Mouse (Mus musculus) bone marrow macrophage, adult 2 months (primary cell): Measurements from ENCODE around the gene Camsap2. TPM values are rescaled to one million over a fixed set of nuclear protein-coding genes. Genes with fewer than 3 reads are reported as not detected.

Source experiments
- H3K27ac ChIP-seq: 2 replicates; pipeline ENCODE4 v1.5.1; 2012; ENCODE audit warnings: low read depth, low read length; ENCODE audit not compliant: insufficient read depth
- H3K4me1 ChIP-seq: 2 replicates; pipeline ENCODE4 v1.6.1; 2012; ENCODE audit warnings: low read length; ENCODE audit not compliant: control insufficient read depth, insufficient read depth
- H3K4me3 ChIP-seq: 2 replicates; pipeline ENCODE4 v1.5.1; 2012; ENCODE audit warnings: mild to moderate bottlenecking, low read length, moderate library complexity; ENCODE audit not compliant: insufficient read depth
- CTCF ChIP-seq: IDR thresholded peaks from 2 replicates; pipeline ENCODE4 v1.5.1; 2012; ENCODE audit warnings: low read depth, mild to moderate bottlenecking, low read length, moderate library complexity
- POLR2A ChIP-seq: IDR thresholded peaks from 2 replicates; pipeline ENCODE4 v1.6.1; 2012; ENCODE audit warnings: mild to moderate bottlenecking, low read depth, low read length, borderline replicate concordance
- polyA plus RNA-seq: library from polyadenylated mRNA; stranded (reverse); fragments of >200 nt; gene quantifications from 2 replicates; pipeline ENCODE4 v1.2.4, GENCODE M21; 2012; ENCODE audit not compliant: missing spikeins, insufficient read depth, insufficient read length

Camsap2 gene
- polyA plus RNA-seq, 1 experiment: 21.2 TPM

GRCm38 (mm10) chr1:136327638-136328037 lies 18.3 kb downstream of the Camsap2 start:
- no peak overlapping the region for H3K27ac ChIP-seq
- no peak for TF ChIP-seq CTCF
- no peak for TF ChIP-seq POLR2A
- H3K4me1 ChIP-seq: peaks cover 5% of the 10 kb centered on the region; the same call in 1 of the 2 replicates
- no peak overlapping the region for H3K4me3 ChIP-seq

- no peak for TF ChIP-seq CTCF
- TF ChIP-seq POLR2A: no peak
- no peak overlapping the region for H3K4me3 ChIP-seq
- no peak overlapping the region for H3K27ac ChIP-seq
- H3K4me1 ChIP-seq: peaks cover 5% of the 10 kb centered on the region; the same call in 1 of the 2 replicates
Observed at GRCm38 (mm10) chr1:136325933-136326332, 20.0 kb downstream of the Camsap2 start.

- Histone ChIP-seq H3K4me3 (no peak overlapping the region), H3K4me1 (0 out of 2 replicates have a peak, but pooled peaks cover 3% of the 10 kb centered on the region), H3K27ac (no peak overlapping the region)
- TF ChIP-seq POLR2A: no peak
- TF ChIP-seq CTCF: no peak
Observed at GRCm38 (mm10) chr1:136322331-136322730, 23.6 kb downstream of the Camsap2 start.

- H3K4me3 ChIP-seq: no peak overlapping the region
- no peak for TF ChIP-seq CTCF
- no peak for TF ChIP-seq POLR2A
- no peak overlapping the region for H3K27ac ChIP-seq
- no peaks in the 10 kb centered on the region for H3K4me1 ChIP-seq
Observed at GRCm38 (mm10) chr1:136316317-136316716, 29.6 kb downstream of the Camsap2 start.

GRCm38 (mm10) chr1:136309193-136309592 lies 36.7 kb downstream of the Camsap2 start:
- Histone ChIP-seq H3K4me3 (no peak overlapping the region), H3K27ac (no peak overlapping the region), H3K4me1 (no peaks in the 10 kb centered on the region; the same call in 1 of the 2 replicates)
- TF ChIP-seq CTCF (no peak), POLR2A (no peak)

GRCm38 (mm10) chr1:136306424-136306823 lies 39.5 kb downstream of the Camsap2 start:
- Histone ChIP-seq H3K4me1 (no peaks in the 10 kb centered on the region; the same call in 1 of the 2 replicates), H3K4me3 (no peak overlapping the region), H3K27ac (no peak overlapping the region)
- TF ChIP-seq CTCF: no peak
- no peak for TF ChIP-seq POLR2A

GRCm38 (mm10) chr1:136293961-136294360 lies 51.9 kb downstream of the Camsap2 start:
- TF ChIP-seq POLR2A: no peak
- no peak for TF ChIP-seq CTCF
- Histone ChIP-seq H3K27ac (no peak overlapping the region), H3K4me3 (no peak overlapping the region), H3K4me1 (no peaks in the 10 kb centered on the region)

- no peak for TF ChIP-seq POLR2A
- Histone ChIP-seq H3K27ac (no peak overlapping the region), H3K4me1 (no peaks in the 10 kb centered on the region), H3K4me3 (no peak overlapping the region)
Observed at GRCm38 (mm10) chr1:136289803-136290202, 56.1 kb downstream of the Camsap2 start.

GRCm38 (mm10) chr1:136277366-136277765 lies 68.5 kb downstream of the Camsap2 start:
- Histone ChIP-seq H3K4me1 (no peaks in the 10 kb centered on the region), H3K4me3 (no peak overlapping the region), H3K27ac (no peak overlapping the region)
- TF ChIP-seq POLR2A (no peak), CTCF (no peak)

- no peak overlapping the region for H3K27ac ChIP-seq
- no peak for TF ChIP-seq POLR2A
- TF ChIP-seq CTCF: no peak
Observed at GRCm38 (mm10) chr1:136268224-136268623, 77.7 kb downstream of the Camsap2 start.

GRCm38 (mm10) chr1:136266127-136266526 lies 79.8 kb downstream of the Camsap2 start:
- Histone ChIP-seq H3K4me1 (no peaks in the 10 kb centered on the region), H3K4me3 (no peak overlapping the region), H3K27ac (no peak overlapping the region)
- TF ChIP-seq CTCF (no peak), POLR2A (no peak)

More at GRCm38 (mm10) chr1:136268224-136268623, 77.7 kb downstream of the Camsap2 start:
- Histone ChIP-seq H3K4me1 (no peaks in the 10 kb centered on the region), H3K4me3 (no peak overlapping the region)
